Mouse (Mus musculus) embryonic facial prominence, embryonic 12.5 days (tissue): ENCODE measurements around the gene Naif1. TPM values are rescaled to one million over a fixed set of nuclear protein-coding genes. Genes with fewer than 3 reads are reported as not detected.

Experiments used
- ATAC-seq: fragments of 200-750 bp; cut with Nextera tagmentation; 2 replicates; pipeline ENCODE4 v1.8.0; 2017; ENCODE audit not compliant: insufficient number of reproducible peaks, insufficient read depth, low FRiP score, low TSS enrichment
- H3K27ac ChIP-seq: fragments of 300-500 bp; sonication (generic); 2 replicates; pipeline ENCODE4 v1.5.1; 2016; ENCODE audit warnings: mild to moderate bottlenecking
- H3K27me3 ChIP-seq: fragments of 300-500 bp; sonication (generic); 2 replicates; pipeline ENCODE4 v1.6.1; 2016; ENCODE audit warnings: mild to moderate bottlenecking, moderate library complexity
- H3K36me3 ChIP-seq: fragments of 300-500 bp; sonication (generic); 2 replicates; pipeline ENCODE4 v1.6.1; 2016; ENCODE audit warnings: mild to moderate bottlenecking
- H3K4me1 ChIP-seq: fragments of 300-500 bp; sonication (generic); 2 replicates; pipeline ENCODE4 v1.6.1; 2016
- H3K4me2 ChIP-seq: fragments of 300-500 bp; sonication (generic); replicated peaks from 2 replicates; pipeline ENCODE4 v1.6.1; 2016; ENCODE audit warnings: mild to moderate bottlenecking, moderate library complexity
- H3K4me3 ChIP-seq: fragments of 300-500 bp; sonication (generic); 2 replicates; pipeline ENCODE4 v1.5.1; 2016; ENCODE audit warnings: mild to moderate bottlenecking
- H3K9ac ChIP-seq: fragments of 300-500 bp; sonication (generic); 2 replicates; pipeline ENCODE4 v1.6.1; 2016; ENCODE audit warnings: mild to moderate bottlenecking, moderate library complexity
- H3K9me3 ChIP-seq: fragments of 300-500 bp; sonication (generic); 2 replicates; pipeline ENCODE4 v1.6.1; 2016; ENCODE audit warnings: mild to moderate bottlenecking, moderate library complexity
- WGBS: fragments of 180-500 bp; shearing (Covaris S2); methylation state at CpG from one replicate; pipeline ENCODE4 v1.1.7; 2016; 5-methylcytosine and 5-hydroxymethylcytosine counted together
- polyA plus RNA-seq: library from polyadenylated mRNA; unstranded; fragments of >200 nt; fragmentation: Nextera tagmentation; extraction: Ambion mirVana; gene quantifications from 2 replicates; pipeline ENCODE4 v1.2.1, GENCODE M21; 2016

The Naif1 gene
- polyA plus RNA-seq, 1 experiment from 2014 or later = 6.3 TPM

DNA sequence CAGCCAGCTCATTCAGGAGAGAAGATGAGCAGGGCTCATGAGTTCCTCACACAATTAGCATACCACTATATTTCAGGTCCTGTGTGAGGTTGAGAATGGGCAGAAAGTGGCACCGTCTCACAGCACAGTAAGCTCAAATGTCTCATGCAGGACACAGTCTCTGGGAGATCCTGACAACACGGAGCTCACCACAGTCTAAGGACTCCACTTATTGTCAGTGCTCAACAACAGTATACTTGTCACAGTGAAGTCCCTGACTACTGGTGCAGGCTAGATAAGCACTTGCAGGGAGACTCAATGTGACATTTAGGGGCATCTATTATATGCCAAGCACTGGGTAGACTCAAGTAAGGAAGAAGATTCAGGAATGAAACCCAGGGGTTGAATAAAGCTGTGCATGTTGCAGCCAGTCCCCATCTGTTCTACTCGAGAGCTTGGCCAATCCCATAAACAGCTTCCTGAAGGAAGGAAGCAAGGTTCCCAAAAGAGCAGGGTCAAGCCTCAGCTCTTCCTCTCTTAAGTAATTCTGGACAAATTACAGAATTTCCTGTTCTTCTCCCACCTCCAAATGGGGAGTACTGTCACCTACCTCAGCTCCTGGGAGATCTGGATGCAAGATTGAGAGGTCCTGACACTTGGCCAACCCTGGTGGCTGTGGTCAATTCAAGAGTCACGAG, 20.9 kb upstream of the Naif1 start:
- H3K36me3 ChIP-seq = no peaks in the 10 kb centered on the region
- H3K9ac ChIP-seq = no peak overlapping the region
- H3K9me3 ChIP-seq = no peaks in the 10 kb centered on the region
- H3K4me3 ChIP-seq = no peak overlapping the region
- WGBS = 81% methylated on average over 4 of the region's 4 CpGs
- no peak for ATAC-seq
- no peaks in the 10 kb centered on the region for H3K27me3 ChIP-seq
- H3K27ac ChIP-seq = peak overlapping the region; percentile 65
- peaks cover 49% of the 10 kb centered on the region for H3K4me1 ChIP-seq
- H3K4me2 ChIP-seq = peak overlapping the region; percentile 81

DNA sequence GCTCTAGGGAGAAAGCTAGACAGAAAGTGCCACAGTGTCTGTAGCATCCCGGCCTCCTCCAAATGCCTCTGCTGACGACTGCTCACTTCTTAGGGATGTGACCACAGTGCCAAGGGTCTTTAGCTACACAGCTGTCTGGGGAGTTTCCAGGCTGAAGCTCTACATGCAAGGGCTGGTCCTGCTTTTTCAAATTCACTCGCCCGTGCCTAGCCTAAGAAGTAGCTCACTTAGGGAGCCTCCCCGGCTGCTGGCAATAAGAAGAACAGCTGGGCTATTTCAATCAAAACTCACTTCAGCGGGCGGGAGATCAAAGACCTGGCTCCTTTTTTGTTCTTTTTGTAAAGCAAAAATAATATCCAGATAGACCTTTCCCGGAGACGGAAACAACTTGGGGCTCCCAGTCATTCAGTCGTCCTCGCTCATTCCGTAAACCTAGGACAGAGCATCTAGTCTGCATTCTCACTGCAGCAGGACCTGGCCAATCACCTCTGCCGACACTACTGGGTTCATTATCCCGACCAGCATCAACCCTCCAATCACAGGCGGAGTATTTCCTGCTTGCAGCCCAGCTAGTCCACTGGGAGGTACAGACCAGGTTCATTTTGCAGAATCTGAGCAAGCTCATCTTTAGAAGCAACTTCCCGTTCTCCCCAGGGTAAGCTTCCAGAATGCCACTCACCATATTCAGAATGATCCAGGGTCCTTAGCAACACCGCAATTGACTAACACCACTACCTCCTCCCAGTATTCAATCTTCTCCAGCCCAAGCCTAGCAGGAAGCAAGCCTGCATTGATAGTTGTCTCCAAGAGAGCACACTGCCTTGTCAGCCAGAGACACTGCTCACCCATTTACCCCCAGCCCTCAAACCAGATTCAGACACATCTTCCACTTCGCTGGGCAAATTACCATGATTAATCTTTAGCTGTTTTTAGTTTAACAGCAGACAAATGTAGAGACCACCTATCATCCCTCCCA, 19.3 kb upstream of the Naif1 start:
- peak overlapping the region; percentile 50 for H3K9ac ChIP-seq
- 6% methylated on average over 18 of the region's 18 CpGs for WGBS
- peak overlapping the region; percentile 41 for H3K4me3 ChIP-seq
- peak; percentile 92 for ATAC-seq
- H3K9me3 ChIP-seq = no peaks in the 10 kb centered on the region
- peak overlapping the region; percentile 74 for H3K27ac ChIP-seq
- peaks cover 36% of the 10 kb centered on the region for H3K4me1 ChIP-seq
- H3K36me3 ChIP-seq = no peaks in the 10 kb centered on the region
- H3K4me2 ChIP-seq = peak overlapping the region; percentile 81
- H3K27me3 ChIP-seq = no peaks in the 10 kb centered on the region

DNA sequence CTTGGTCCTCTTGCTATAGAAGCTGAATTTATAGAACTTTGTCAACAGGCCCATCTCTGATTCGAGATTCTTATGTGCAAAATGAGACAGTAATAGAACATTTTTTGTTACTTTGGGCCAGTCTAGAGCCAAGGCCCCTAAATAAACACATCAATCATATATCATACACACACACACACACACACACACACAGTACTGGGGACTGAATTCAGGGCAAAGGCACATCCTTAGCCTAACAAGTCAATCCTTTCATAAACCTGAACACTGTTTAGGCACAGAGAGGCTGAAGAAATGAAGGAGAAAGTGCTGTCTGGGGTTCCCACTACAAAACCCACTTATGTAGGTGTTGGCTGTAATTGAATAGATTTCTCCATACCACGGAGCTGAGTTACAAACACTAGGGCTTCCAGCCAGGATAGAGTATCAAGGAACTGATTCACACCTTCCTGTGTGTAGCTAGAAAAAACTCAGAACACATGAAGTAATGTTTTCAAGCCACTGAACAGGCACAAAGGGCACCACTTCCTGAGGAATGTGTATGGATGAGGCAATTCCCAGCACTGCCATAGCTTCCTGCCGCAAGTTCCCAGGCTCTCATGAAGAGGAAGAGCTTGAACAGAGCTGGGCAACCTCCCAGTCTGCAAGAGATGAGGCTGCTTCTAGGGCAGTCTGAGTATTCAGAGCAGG, 13.4 kb upstream of the Naif1 start:
- WGBS = 61% methylated on average over 3 of the region's 3 CpGs
- 0 out of 2 replicates have a peak, but pooled peaks have one; percentile 52 for ATAC-seq
- Histone ChIP-seq H3K4me2 (no peak overlapping the region), H3K27me3 (no peaks in the 10 kb centered on the region), H3K27ac (peak overlapping the region; percentile 64), H3K9me3 (no peaks in the 10 kb centered on the region), H3K4me1 (peaks cover 21% of the 10 kb centered on the region; the same call in 1 of the 2 replicates), H3K36me3 (no peaks in the 10 kb centered on the region), H3K9ac (no peak overlapping the region), H3K4me3 (no peak overlapping the region)

DNA sequence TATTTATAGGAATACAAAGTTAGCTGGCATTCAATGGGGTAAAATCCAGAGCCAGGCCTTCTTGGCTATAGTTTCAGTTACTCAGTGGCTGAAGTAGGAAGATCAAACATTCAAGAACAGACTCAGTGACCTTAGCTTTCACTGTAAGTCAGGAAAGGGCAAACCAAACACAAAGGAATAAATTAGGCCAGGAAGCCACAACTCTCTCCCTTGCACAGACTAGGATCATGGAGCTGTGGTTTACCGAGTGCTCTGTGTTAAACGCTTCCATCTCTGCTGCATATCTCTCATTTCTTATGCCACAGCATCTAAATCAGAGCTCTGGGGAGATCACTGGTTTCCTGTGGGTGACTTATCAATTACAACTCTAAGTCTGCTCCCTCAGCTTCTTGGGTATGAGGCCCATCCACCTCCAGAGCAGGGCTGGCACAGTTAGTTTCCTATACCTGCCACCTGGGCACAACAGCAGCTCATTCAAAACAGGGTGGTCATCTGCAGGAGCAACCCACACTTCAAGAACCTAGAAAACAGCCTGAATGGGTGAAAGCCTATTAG, 12.6 kb upstream of the Naif1 start:
- H3K27ac ChIP-seq = peak overlapping the region; percentile 64; the same call in 1 of the 2 replicates
- no peak for ATAC-seq
- H3K4me1 ChIP-seq = peaks cover 21% of the 10 kb centered on the region; the same call in 1 of the 2 replicates
- 61% methylated on average over 2 of the region's 2 CpGs for WGBS
- no peaks in the 10 kb centered on the region for H3K36me3 ChIP-seq
- H3K4me3 ChIP-seq = no peak overlapping the region
- no peaks in the 10 kb centered on the region for H3K27me3 ChIP-seq
- no peak overlapping the region for H3K4me2 ChIP-seq
- H3K9me3 ChIP-seq = no peaks in the 10 kb centered on the region
- H3K9ac ChIP-seq = no peak overlapping the region

DNA sequence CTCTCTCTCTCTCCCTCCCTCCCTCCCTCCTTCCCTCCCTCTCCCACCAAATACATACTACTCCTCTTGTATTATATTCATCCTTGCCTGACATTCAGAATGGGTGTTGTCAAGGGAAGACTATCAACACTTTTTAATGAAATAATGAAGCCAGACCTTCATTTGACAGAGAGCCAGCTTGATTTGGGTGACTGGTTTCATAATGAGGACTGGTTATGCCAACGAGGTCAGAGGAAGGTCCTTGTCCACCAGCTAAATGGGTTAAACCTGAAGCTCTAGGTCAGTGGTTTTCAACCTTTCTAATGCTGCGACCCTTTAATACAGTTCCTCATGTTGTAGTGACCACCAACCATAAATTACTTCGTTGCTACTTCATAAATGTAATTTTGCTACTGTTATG, 11.5 kb upstream of the Naif1 start:
- no peak for ATAC-seq
- Histone ChIP-seq H3K27ac (no peak overlapping the region), H3K27me3 (no peaks in the 10 kb centered on the region), H3K4me2 (no peak overlapping the region), H3K9ac (no peak overlapping the region), H3K9me3 (no peaks in the 10 kb centered on the region), H3K4me3 (no peak overlapping the region), H3K4me1 (peaks cover 21% of the 10 kb centered on the region; the same call in 1 of the 2 replicates), H3K36me3 (no peaks in the 10 kb centered on the region)
- WGBS = 87% methylated on average over 3 of the region's 3 CpGs

DNA sequence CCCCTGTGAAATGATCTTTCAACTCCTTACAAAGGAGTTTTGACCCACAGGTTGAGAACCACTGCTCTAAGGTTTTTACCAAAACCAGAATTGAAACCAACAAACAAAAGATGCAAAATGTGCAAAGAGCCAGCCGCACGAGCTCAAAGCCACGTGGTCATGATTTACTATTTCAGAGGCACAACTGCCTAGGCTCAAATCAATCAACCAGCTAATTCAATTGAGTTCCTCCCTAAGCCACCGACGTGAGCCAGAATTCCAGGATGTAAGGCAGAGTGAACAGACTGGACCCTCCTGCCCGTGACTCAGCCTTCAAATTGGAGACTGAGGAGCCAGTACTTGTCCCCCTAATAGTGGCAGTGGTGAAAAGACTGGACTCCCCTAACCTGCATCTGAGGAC, 11.1 kb upstream of the Naif1 start:
- no peak for ATAC-seq
- Histone ChIP-seq H3K9ac (no peak overlapping the region), H3K9me3 (no peaks in the 10 kb centered on the region), H3K4me2 (no peak overlapping the region), H3K4me3 (no peak overlapping the region), H3K36me3 (no peaks in the 10 kb centered on the region), H3K27ac (no peak overlapping the region), H3K4me1 (peaks cover 21% of the 10 kb centered on the region; the same call in 1 of the 2 replicates), H3K27me3 (no peaks in the 10 kb centered on the region)
- WGBS = 40% methylated on average over 6 of the region's 6 CpGs

DNA sequence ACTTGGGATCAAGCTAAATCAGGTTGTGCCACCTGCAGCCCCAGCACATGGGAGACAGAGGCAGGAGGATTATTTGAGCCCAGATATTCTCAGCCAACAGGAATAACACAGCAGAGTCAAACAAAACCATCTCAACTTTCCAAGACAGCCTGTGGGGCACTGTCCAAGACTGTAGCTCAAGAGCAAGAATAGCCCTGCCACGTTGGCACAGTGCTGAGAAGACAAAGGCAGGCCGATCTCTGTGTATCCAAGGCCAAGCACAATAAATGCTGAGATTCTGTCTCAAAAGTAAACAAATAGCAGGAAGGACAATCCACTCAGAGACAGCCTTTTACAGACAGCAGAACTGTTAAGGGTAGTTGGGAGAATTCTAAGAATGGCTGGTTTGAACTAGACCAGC, 10.1 kb upstream of the Naif1 start:
- H3K4me2 ChIP-seq = no peak overlapping the region
- no peaks in the 10 kb centered on the region for H3K36me3 ChIP-seq
- H3K9ac ChIP-seq = no peak overlapping the region
- ATAC-seq = no peak
- peak overlapping the region; percentile 42; the same call in 1 of the 2 replicates for H3K27ac ChIP-seq
- peaks cover 21% of the 10 kb centered on the region; the same call in 1 of the 2 replicates for H3K4me1 ChIP-seq
- no peaks in the 10 kb centered on the region for H3K27me3 ChIP-seq
- no peaks in the 10 kb centered on the region for H3K9me3 ChIP-seq
- 68% methylated on average over 2 of the region's 2 CpGs for WGBS
- no peak overlapping the region for H3K4me3 ChIP-seq

DNA sequence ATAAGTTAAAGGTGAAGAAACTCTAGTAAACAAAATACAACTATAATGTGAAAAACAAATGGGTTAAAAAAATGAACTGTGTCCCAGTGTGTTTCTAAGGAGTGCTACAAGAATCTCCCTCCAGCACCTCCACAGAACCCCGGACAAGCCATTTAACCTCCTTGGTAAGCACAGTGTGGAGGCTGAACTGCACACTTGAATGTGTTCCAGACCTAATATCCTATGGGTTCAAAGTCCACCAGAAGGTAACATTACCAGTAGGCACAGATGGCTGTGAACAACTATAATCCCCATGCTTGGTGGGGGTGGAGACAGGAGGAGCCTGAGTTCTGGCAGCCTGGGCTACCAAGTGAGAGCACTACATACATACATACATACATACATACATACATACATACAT, 9.6 kb upstream of the Naif1 start:
- Histone ChIP-seq H3K36me3 (no peaks in the 10 kb centered on the region), H3K4me1 (peaks cover 21% of the 10 kb centered on the region; the same call in 1 of the 2 replicates), H3K4me2 (no peak overlapping the region), H3K4me3 (no peak overlapping the region), H3K9me3 (no peaks in the 10 kb centered on the region), H3K27me3 (no peaks in the 10 kb centered on the region), H3K9ac (no peak overlapping the region), H3K27ac (no peak overlapping the region)
- no peak for ATAC-seq
- 93% methylated on average over 1 of the region's 1 CpGs for WGBS

DNA sequence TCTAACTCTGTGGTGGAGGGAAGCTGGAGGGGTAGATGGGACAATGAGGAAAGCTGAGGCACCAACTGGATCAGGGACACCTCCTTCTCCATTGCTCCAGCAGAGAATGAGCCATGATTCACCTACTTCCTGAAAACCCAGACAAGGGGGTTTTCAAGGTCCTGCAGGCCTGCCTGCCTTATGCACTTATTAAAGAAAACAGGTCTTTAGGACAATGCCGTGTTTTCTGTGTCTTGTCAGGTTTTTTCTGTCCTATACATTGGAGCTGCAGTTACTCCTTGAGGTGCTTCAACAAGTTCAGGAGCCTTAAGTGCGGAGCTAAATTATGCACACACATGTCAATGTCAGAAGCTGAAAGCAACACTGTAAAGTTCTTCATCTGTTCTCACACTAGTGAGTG, 8.7 kb upstream of the Naif1 start:
- Histone ChIP-seq H3K4me1 (peaks cover 21% of the 10 kb centered on the region; the same call in 1 of the 2 replicates), H3K27ac (no peak overlapping the region), H3K9me3 (no peaks in the 10 kb centered on the region), H3K4me2 (no peak overlapping the region), H3K9ac (no peak overlapping the region), H3K36me3 (no peaks in the 10 kb centered on the region), H3K4me3 (no peak overlapping the region), H3K27me3 (no peaks in the 10 kb centered on the region)
- WGBS = 88% methylated on average over 2 of the region's 2 CpGs
- no peak for ATAC-seq

DNA sequence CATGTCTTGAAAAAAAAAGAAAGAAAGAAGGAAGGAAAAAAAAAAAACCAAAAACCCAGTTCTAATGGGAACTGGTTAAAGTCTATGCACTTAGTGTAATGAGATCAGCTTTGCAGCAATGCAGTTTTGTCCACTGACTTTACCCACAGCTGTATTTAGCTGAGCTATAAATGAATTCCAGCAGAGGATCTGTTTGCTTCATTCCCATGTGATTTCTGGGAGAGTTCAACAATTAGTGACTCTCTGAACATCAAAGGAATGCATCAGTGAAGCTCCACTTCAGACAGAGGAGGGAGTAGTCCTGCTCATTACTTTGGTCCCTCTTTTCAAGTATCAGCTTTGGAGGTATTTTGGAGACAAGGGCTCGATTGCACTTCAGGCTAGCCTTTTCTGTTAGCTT, 4.7 kb upstream of the Naif1 start:
- no peak for ATAC-seq
- Histone ChIP-seq H3K27ac (no peak overlapping the region), H3K4me3 (no peak overlapping the region), H3K36me3 (no peaks in the 10 kb centered on the region), H3K9me3 (no peaks in the 10 kb centered on the region), H3K4me2 (no peak overlapping the region), H3K27me3 (no peaks in the 10 kb centered on the region), H3K9ac (no peak overlapping the region), H3K4me1 (0 out of 2 replicates have a peak, but pooled peaks cover 16% of the 10 kb centered on the region)
- WGBS = 69% methylated on average over 1 of the region's 1 CpGs

DNA sequence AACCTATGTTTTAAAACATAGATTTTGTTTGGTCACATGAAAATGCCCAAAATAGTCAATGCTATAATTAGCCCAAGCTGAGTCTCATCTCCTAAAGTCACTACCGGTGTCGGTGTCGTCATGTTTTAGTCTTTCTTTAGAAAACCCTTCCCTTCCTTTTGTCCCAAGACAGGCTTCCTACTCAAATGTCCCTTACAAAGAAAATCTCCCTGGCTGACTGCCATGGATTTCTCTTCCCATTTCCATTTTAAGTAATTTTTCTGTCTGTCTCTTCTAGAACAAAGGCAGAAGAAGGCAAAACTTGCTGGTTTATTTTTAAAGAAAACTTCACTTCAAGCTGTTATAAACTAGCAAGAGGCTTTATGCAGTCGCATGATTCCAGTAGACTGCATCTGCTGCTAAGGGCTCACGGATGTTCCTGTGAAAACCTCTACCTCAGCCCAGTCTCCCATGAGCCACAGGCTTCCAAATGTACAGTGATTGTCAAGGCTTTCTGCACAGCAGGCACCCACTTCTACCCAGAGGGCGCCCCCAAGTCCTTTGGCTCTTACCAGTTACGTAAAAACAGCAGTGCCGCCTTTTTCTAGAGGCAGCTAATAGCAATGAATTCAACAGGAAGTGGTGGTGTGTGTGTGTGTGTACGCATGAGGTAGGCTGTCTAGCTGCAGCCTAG, 2.9 kb upstream of the Naif1 start:
- H3K4me3 ChIP-seq = no peak overlapping the region
- no peaks in the 10 kb centered on the region for H3K27me3 ChIP-seq
- no peak for ATAC-seq
- no peaks in the 10 kb centered on the region for H3K9me3 ChIP-seq
- H3K9ac ChIP-seq = peak overlapping the region; percentile 38; the same call in 1 of the 2 replicates
- peaks cover 11% of the 10 kb centered on the region; the same call in 1 of the 2 replicates for H3K4me1 ChIP-seq
- WGBS = 67% methylated on average over 9 of the region's 9 CpGs
- H3K4me2 ChIP-seq = peak overlapping the region; percentile 9; the same call in 1 of the 2 replicates
- H3K36me3 ChIP-seq = no peaks in the 10 kb centered on the region
- H3K27ac ChIP-seq = peak overlapping the region; percentile 80
